Mouse (Mus musculus) hindbrain, postnatal 0 days (tissue): ENCODE results near the gene Rgs10. TPM values are rescaled to one million over a fixed set of nuclear protein-coding genes. Genes with fewer than 3 reads are reported as not detected.

Source experiments
- ATAC-seq: fragments of 200-750 bp; cut with Nextera tagmentation; 2 replicates; pipeline ENCODE4 v1.8.0; 2017; ENCODE audit warnings: mild to moderate bottlenecking, moderate TSS enrichment, moderate library complexity
- DNase-seq: peaks from one replicate; pipeline ENCODE4 v3.0.0-alpha.2; 2015; ENCODE audit warnings: low spot score
- H3K27ac ChIP-seq: fragments of 300-500 bp; sonication (generic); 2 replicates; pipeline ENCODE4 v1.5.1; 2014; ENCODE audit warnings: mild to moderate bottlenecking
- H3K27me3 ChIP-seq: fragments of 300-500 bp; sonication (generic); 2 replicates; pipeline ENCODE4 v1.6.1; 2014; ENCODE audit warnings: low read length, mixed read lengths; ENCODE audit not compliant: insufficient read depth
- H3K36me3 ChIP-seq: fragments of 300-500 bp; sonication (generic); 2 replicates; pipeline ENCODE4 v1.6.1; 2014; ENCODE audit warnings: low read length, mixed read lengths; ENCODE audit not compliant: insufficient read depth
- H3K4me1 ChIP-seq: fragments of 300-500 bp; sonication (generic); 2 replicates; pipeline ENCODE4 v1.6.1; 2014; ENCODE audit warnings: antibody characterized with exemption, low read length, mixed read lengths; ENCODE audit not compliant: insufficient read depth
- H3K4me2 ChIP-seq: fragments of 300-500 bp; sonication (generic); 2 replicates; pipeline ENCODE4 v1.6.1; 2014; ENCODE audit warnings: low read depth, mild to moderate bottlenecking, low read length, moderate library complexity, mixed read lengths
- H3K4me3 ChIP-seq: fragments of 300-500 bp; sonication (generic); 2 replicates; pipeline ENCODE4 v1.5.1; 2014; ENCODE audit warnings: low read length
- H3K9ac ChIP-seq: fragments of 300-500 bp; sonication (generic); replicated peaks from 2 replicates; pipeline ENCODE4 v1.6.1; 2014; ENCODE audit warnings: mild to moderate bottlenecking, low read length, moderate library complexity, mixed read lengths
- H3K9me3 ChIP-seq: fragments of 300-500 bp; sonication (generic); 2 replicates; pipeline ENCODE4 v1.6.1; 2016; ENCODE audit warnings: low read length, mixed read lengths
- CTCF ChIP-seq: IDR thresholded peaks from 2 replicates; pipeline ENCODE4 v1.5.1; 2016; ENCODE audit warnings: antibody characterized with exemption, control low read depth, low read depth
- WGBS: fragments of 180-500 bp; shearing (Covaris S2); extraction: QIAGEN DNeasy Blood & Tissue Kit; methylation state at CpG from one replicate; pipeline ENCODE4 v1.1.7; 2014; 5-methylcytosine and 5-hydroxymethylcytosine counted together
- polyA plus RNA-seq: library from polyadenylated mRNA; unstranded; fragments of >200 nt; fragmentation: Nextera tagmentation; extraction: Ambion mirVana; gene quantifications from 2 replicates; pipeline ENCODE4 v1.2.1, GENCODE M21; 2015
- total RNA-seq: library from RNA; depleted of rRNA; stranded (reverse); fragments of >200 nt; gene quantifications from 2 replicates; pipeline ENCODE4 v1.2.3, GENCODE M21; 2014

Gene Rgs10
- total and polyA plus RNA-seq, 2 experiments from 2014 or later, result 35.4 to 101 TPM

DNA sequence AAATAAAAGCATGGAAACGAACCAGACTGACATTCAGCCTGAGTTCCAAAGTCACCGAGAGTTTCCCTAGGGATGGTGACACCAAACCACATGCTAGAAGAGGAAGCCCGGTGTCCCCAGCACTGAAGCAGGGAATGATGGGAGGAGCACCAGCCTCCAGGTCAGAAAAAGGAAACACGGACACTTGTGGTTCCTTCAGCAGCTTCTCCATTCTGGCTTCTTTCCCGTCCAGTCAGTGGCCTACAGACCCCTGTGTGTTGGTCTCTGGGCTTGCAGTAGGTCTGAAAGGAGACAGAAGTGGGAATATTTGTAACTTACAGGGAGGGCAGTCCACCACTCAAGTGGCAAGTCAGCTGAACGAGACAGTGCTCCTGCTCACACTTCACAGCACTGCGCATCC is 59.4 kb downstream of the Rgs10 start:
- no peak for ATAC-seq
- no peak for TF ChIP-seq CTCF

DNA sequence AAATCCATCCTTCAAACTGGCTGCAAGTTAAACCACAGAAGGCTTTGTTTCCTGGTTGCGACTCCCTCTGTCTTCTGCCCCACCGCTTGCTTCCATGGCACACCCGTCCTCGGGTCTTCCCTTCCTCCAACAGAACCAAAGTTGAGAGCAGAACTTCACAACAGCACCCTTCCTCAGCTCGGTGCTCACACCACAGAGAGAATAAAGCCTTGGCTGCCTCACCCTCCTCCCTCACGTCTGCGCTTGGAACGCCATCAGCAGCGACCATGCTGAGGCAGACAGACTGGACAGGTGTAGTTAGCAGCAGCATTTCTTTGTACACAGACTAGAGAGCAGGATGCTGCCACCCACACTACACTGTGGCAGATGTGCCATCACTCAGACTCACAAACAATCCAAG is 59.8 kb downstream of the Rgs10 start:
- ATAC-seq (no peak), DNase-seq (no peak)
- H3K9ac ChIP-seq, result no peak overlapping the region
- H3K9me3 ChIP-seq, result no peaks in the 10 kb centered on the region
- no peak overlapping the region for H3K4me2 ChIP-seq
- H3K27ac ChIP-seq, result no peak overlapping the region
- H3K27me3 ChIP-seq, result no peaks in the 10 kb centered on the region
- H3K36me3 ChIP-seq, result no peaks in the 10 kb centered on the region
- no peak overlapping the region for H3K4me3 ChIP-seq
- 73% methylated on average over 9 of the region's 9 CpGs for WGBS
- no peaks in the 10 kb centered on the region for H3K4me1 ChIP-seq
- TF ChIP-seq CTCF, result no peak

More for the DNA sequence above, 59.4 kb downstream of the Rgs10 start:
- no peak for DNase-seq
- WGBS, result 70% methylated on average over 7 of the region's 7 CpGs
- no peak overlapping the region for H3K4me3 ChIP-seq
- no peak overlapping the region for H3K9ac ChIP-seq
- H3K4me1 ChIP-seq, result no peaks in the 10 kb centered on the region
- H3K4me2 ChIP-seq, result no peak overlapping the region
- no peaks in the 10 kb centered on the region for H3K27me3 ChIP-seq
- no peaks in the 10 kb centered on the region for H3K36me3 ChIP-seq
- H3K9me3 ChIP-seq, result no peaks in the 10 kb centered on the region
- no peak overlapping the region for H3K27ac ChIP-seq

DNA sequence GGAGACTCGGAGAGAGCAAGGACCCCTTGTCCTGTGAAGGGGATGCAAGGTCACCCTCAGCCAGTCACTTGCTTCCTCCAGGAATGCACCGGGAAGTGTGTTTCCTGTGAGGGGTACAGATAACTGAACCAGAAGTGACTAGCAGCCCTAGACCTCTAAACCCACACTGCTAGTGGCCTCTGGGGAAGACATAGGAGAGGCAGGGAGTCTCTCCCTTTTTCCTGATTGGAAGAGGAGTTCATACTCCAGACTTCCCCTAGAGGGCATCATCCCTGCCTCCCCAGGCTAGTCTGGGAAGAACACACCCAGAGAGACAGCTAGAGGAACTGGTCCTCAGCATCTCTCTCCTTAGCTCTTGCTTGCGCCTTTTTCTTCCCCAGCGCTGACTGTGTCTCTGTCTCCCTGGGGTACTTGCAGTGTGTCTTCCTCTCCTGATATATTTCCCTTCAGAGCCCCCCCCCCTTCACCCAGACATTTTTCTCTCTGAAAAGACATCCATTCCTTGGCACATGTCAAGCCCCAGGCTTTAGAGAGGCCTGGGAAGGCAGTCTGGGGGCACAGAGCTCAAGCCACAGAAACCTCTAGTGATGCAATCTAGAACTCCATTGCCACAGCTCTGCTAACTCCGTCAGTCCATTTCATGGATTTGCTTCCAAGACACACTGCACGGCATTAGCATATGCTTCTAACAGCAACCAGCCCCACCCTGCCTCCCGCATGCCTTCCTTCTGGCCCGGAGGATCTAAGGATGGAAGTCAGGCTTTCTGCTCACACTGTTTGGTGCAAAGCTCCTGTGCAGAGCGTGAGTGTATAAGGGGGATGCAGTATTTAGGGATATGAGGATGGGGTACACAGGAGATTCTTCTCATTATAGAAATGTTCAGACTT is 61.4 kb downstream of the Rgs10 start:
- Histone ChIP-seq H3K4me2 (no peak overlapping the region), H3K9ac (no peak overlapping the region), H3K36me3 (no peaks in the 10 kb centered on the region), H3K27me3 (no peaks in the 10 kb centered on the region), H3K27ac (no peak overlapping the region), H3K4me1 (no peaks in the 10 kb centered on the region), H3K9me3 (no peaks in the 10 kb centered on the region), H3K4me3 (no peak overlapping the region)
- DNase-seq, result no peak
- peak; percentile 60 for TF ChIP-seq CTCF
- whole genome bisulfite sequencing, result 65% methylated on average over 9 of the region's 9 CpGs
- no peak for ATAC-seq

DNA sequence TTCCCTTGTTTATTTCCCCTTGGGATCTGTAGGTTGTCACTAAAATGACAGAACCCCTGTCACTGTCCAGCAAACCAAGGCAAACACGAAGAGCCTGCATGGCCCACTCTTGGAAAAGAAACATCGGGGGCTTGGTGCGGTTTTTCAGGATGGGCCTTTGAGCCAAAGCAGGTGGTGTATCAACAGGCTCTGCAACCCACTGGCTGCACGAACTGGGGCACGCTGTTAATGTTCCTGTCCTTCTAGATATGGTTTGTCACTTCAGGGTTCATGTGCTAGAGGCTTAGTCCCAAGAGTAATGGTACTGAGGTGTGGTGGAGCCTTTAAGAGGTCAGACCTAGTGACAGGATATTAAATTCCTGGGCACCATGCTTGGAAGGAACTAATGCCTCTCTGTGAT is 63.1 kb downstream of the Rgs10 start:
- ATAC-seq, result no peak
- Histone ChIP-seq H3K27ac (no peak overlapping the region), H3K36me3 (no peaks in the 10 kb centered on the region), H3K27me3 (no peaks in the 10 kb centered on the region), H3K4me3 (no peak overlapping the region), H3K9ac (no peak overlapping the region), H3K9me3 (no peaks in the 10 kb centered on the region), H3K4me2 (no peak overlapping the region), H3K4me1 (no peaks in the 10 kb centered on the region)
- 89% methylated on average over 5 of the region's 5 CpGs for WGBS
- DNase-seq, result no peak
- no peak for TF ChIP-seq CTCF

DNA sequence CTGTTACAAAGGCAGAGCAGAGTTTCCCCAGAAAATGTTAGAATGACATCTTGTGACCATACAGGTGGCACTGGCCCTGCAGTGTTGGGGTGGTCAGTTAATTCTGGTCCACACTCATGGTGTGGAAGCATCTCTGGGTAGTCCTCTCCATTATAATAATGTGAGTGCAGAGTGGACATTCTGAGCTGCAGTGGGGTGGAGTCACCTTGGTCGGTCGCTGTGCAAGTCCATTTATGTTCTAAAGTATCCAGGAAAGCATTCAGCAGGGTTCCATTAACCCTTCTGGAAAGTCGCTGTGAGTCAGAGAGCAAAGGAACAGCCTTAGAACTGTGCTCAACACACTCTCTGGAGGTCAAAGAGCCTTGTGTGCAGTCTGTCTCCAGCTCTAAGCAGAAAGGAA is 65.8 kb downstream of the Rgs10 start:
- WGBS, result 69% methylated on average over 3 of the region's 3 CpGs
- H3K9ac ChIP-seq, result no peak overlapping the region

DNA sequence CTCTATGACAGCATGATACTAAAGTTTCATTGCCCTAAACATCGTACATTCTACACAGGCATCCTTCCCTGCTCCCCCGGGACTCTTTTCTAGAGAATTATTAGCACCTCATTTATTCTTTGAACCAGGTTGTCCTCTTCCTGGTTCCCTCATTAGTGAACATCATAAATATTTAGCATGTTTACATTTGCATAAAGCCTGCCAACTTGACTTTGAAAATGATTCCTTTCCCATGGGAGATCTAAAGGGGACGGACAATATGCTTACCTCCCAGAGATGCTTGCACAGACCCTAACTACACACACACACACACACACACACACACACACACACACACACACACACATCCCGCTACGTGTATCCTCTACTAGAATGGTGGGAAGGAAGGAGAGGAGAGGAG is 67.4 kb downstream of the Rgs10 start:
- no peak for TF ChIP-seq CTCF
- 42% methylated on average over 5 of the region's 5 CpGs for WGBS
- no peak overlapping the region for H3K4me2 ChIP-seq
- H3K4me1 ChIP-seq, result 0 out of 2 replicates have a peak, but pooled peaks cover 5% of the 10 kb centered on the region
- ATAC-seq (no peak), DNase-seq (no peak)
- H3K36me3 ChIP-seq, result no peaks in the 10 kb centered on the region
- no peaks in the 10 kb centered on the region for H3K27me3 ChIP-seq
- H3K9me3 ChIP-seq, result no peaks in the 10 kb centered on the region
- no peak overlapping the region for H3K27ac ChIP-seq
- H3K9ac ChIP-seq, result no peak overlapping the region
- H3K4me3 ChIP-seq, result no peak overlapping the region

More for the DNA sequence above, 65.8 kb downstream of the Rgs10 start:
- TF ChIP-seq CTCF, result no peak
- Histone ChIP-seq H3K4me3 (no peak overlapping the region), H3K27ac (no peak overlapping the region), H3K27me3 (no peaks in the 10 kb centered on the region), H3K4me2 (no peak overlapping the region), H3K36me3 (no peaks in the 10 kb centered on the region), H3K4me1 (0 out of 2 replicates have a peak, but pooled peaks cover 5% of the 10 kb centered on the region), H3K9me3 (no peaks in the 10 kb centered on the region)
- ATAC-seq (no peak), DNase-seq (no peak)

DNA sequence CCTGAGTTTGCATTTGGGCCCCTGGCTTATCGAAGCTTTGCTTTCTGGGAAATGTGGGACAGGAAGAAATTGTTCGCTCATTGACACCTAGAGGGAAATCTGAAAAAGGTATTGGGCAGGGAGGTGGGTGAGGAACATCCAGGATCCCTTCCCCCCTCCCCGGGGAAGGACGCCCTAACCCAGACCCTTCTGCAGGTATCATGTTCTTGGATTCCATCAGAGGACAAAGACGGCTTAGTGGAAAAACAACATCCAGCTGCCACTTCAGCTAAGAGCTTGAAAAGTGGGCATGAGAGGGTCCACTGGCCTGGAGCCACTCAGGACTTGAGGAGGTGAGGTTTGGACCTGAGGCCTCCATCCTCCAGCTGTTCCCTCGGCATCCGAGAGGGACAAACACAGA is 68.2 kb downstream of the Rgs10 start:
- Histone ChIP-seq H3K36me3 (no peaks in the 10 kb centered on the region), H3K9me3 (no peaks in the 10 kb centered on the region), H3K27me3 (no peaks in the 10 kb centered on the region), H3K4me1 (0 out of 2 replicates have a peak, but pooled peaks cover 5% of the 10 kb centered on the region), H3K9ac (no peak overlapping the region), H3K4me2 (no peak overlapping the region), H3K4me3 (no peak overlapping the region), H3K27ac (no peak overlapping the region)
- 88% methylated on average over 7 of the region's 7 CpGs for WGBS
- no peak for DNase-seq
- TF ChIP-seq CTCF, result no peak
- no peak for ATAC-seq
